Mouse (Mus musculus): ENCODE results near the gene Ak5.
"Not testable (repeated sequence)": the region's sequence is repeated elsewhere in the genome, so short reads cannot be mapped to it uniquely, and the experiment has no call there.

Gene Ak5

DNA sequence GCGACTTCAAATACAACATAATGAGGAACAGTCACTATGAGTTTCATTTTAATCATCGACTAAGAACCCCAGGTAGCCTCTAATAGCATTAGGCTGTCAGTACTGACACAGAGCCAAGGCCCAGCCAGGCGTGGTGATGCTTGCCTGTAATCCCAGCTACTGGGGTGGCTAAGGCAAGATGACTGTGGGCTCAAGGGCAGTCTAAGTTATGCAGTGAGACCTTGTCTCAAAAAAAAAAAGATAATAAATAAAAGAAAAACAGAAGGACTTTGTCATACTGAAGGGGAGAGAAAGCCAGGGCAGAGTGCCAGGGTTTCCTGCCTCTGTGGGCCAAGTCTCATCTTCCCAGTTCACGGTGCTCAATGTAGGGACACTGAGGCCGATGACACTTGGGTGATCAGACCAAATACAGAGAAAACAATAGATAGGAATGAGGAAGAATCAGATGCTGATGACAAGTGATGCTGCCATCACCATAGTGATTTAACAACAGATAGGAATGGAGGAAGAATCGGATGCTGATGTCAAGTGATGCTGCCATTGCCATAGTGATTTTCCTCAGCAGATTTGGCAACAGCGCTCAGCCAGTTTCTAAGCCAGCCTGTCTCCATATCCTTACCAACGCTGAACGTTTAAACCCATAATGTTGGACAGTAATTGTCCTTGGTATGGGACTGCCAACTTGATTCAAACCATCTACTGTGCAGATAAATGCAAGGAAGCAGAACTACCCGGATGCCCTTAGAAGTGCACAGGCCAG, 42.9 kb downstream of the Ak5 start:
- DNase-seq (ENCODE audit: low spot score in 2 of 2): no peak

DNA sequence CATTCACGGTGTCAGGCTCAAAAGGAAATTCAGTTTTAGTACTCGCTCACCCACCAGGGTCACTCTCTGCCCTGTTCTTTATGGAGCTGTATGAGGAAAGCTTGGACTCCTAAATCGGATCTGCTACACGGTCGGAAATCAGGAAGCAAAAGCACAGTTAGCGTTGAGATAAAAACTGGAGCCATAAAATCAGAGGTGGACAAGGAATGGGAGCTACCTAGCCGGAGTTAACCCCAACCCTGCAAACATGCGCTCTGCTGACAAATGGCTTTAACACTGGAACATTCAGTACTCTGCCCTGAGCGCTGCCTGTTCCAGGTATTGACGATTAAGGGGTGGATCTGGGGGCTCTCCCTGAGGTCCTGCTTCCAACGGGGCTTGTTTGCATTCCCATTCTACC, 47.6 kb downstream of the Ak5 start:
- no peak for DNase-seq (ENCODE audit: low spot score in 2 of 2)

DNA sequence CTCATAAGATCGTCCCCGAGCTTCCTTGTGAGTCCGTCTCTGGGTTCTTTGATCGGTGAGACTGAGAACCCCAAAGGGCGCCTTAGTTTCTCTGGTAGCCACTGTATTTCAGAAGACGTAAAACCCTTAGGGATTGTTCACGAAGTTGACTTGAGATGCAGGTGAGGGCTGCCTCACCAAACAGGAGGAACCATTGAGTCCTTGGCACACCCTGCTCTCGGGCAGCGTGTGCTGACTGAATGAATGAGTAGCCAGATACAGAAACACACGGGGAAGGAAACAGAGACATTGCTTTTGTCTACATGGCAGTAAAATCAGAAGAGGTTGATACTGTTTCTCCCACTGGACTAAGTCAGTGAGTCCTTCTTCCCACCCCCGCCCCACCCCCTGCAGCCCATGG, 48.1 kb downstream of the Ak5 start:
- DNase-seq (ENCODE audit: low spot score in 2 of 2): no peak

DNA sequence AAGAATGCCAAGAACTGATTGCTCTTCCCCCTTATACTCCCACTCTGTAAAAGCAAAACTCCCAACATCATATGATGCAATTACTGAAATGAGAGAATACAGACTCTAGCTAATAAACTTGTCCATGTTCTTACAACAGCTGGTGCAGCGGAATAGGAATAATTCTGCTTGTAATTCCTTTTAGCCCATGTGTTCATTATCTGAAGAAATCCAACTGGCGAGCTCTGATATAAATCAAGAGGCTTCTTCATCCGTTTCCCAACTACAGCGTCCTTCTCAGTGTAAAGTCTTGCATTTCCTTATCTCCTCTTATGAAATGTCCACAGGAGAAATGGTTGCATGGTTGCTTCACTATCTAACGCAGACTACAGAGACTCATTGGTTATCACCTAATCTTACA, 59.1 kb downstream of the Ak5 start:
- DNase-seq (ENCODE audit: low spot score in 2 of 2): no peak

DNA sequence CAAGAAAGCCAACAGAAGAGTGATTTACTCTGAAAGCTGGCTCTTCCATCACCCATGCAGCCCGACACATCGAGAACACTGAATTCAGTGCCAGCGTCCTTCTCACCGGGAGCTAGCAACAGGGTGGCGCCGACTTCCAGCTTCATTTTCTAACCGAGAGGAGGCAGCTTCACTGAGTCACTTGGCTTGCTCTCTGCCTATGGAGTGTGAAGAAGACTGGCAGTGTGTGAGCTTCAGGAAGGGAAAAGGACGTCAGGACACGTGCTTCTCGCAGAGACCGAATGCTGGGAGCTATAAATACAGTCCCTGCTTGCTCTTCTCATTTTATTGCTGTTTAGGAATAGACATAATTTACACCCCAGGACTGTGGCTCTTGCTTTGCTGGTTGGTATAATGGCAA, 62.3 kb downstream of the Ak5 start:
- no peak for DNase-seq (ENCODE audit: low spot score in 2 of 2)

DNA sequence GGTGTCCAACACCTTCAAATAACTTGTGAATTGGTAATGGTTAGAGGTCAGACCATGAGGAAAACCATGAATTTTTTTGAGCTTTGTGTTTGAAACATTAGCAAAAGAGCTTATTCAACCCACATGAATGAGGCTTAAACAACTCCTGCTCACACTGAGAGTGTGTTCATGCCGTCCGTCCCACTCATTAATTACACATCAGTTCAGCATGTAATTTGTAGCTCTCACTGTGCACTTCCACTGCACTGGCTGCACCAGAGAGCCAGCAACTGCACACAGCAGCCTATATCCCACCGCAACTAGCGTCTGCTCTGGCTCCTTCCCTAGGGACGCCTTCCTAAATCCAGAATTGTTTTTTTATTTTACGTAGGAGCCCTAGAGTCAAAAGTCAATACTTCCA, 68.5 kb downstream of the Ak5 start:
- DNase-seq (ENCODE audit: low spot score in 2 of 2): no peak

DNA sequence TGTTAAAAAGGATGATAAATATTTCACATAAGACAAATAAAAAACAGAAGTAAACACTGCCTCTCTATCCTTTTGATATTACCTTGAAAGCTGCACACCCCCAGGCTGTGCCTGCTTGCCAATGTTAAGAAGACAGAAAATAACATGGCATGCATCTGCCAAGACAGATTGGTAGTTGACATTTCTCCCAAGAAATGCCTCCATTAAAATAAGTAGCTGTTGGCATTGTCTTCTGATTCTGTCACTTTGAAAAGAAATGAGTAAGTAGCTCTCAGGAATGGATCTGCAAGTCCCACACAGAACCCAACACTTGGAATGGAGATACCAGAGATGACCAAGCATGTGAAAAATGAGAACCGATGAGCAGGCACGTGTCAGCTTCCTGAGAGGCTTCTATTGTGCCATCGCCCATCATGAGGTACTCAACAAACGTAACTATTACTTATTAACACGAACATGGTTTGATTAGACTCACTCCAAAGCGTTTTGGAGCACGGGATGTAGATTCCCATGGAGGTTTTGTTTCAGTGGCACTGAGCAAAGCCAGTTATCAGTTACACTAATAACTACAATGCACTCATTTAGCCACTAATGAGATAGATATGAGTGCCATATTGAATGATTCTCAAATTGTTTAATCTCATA, 71.6 kb downstream of the Ak5 start:
- DNase-seq (ENCODE audit: low spot score in 2 of 2): no peak

DNA sequence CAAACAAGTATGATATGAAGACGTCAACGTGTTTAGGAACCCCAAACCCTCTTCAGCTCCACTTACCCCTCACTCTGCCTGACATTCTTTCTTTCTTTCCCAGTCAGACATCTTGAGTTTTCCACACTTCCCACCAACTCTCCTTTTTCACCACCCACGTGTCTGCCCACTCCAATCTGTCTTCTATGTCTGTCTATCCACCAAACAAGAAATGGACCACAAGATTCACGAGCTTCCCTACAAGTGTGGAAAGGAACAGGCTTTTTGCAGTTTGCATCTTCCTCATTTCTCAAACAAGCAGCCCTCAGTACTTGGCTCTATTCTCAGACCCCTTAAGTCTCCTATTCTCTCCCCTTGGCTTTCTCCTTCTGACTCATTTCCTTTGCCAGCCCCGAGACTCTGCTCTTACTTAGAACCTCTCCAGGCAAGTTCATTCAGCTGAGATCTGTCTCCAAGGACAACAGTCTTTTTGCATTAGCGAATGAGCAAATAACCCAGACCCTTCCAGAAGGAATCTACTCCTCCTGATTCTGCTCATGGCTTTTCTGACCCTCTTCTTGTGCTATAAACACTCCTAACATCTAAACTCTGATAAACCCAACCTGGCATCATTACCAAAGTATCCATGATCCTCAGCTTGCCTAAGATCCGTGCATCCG, 75.3 kb downstream of the Ak5 start:
- no peak for DNase-seq (ENCODE audit: low spot score in 2 of 2)

DNA sequence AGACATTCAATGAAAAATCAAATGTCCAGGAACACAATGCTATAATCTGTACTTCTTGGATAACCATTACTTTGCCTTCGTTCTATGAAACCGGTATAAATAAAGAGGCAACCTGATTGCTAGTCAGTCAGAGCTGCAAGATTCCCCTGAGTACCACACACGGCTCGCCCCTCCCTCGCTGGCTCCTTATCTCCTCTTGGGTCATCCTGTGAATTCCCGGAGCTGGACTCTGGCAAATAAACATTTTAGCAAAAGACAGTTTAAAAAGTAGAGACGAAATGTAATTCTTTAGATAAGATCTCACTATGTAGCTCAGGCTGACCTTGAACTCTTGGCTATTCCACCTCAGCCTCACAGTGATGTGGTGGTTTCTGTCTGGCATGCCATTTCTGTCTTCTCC, 77.7 kb downstream of the Ak5 start:
- DNase-seq (ENCODE audit: low spot score in 2 of 2): no peak

DNA sequence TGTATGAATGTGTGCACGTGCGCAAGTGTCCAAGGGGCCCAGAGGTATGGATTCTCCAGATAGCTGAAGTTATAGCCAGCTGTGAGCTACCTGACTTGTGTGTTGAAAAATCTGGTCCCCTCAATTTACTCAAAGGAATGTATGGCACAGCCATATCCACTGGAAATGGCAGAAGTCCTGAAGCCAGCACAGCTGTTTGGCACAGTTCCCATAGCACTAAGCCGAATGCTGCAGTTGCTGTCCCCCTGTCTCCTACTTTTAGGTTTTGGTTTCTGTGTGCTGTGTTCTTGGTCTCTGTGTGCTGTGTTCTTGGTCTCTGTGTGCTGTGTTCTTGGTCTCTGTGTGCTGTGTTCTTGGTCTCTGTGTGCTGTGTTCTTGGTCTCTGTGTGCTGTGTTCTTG, 79.1 kb downstream of the Ak5 start:
- not testable (repeated sequence) for DNase-seq (ENCODE audit: low spot score in 2 of 2)

DNA sequence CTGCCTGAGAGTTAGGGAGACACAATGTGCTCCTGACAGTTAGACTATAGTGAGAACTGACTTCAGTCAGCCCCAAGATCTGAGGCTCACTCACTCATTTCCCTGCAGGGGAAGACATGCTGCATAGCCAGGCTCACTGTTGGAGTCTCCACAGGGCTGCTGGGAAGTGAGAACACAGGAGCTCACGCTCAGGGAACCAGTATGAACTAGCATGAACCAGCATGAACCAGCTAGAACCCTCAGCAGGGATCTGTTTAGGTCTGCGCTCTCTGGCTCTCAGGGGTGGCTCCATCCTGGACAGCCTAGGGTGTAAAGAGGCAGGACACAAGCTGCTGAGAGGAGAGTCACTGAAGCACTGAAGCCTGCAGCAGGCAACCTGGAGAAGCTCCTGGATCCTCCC, 81.2 kb downstream of the Ak5 start:
- DNase-seq (ENCODE audit: low spot score in 2 of 2): no peak

DNA sequence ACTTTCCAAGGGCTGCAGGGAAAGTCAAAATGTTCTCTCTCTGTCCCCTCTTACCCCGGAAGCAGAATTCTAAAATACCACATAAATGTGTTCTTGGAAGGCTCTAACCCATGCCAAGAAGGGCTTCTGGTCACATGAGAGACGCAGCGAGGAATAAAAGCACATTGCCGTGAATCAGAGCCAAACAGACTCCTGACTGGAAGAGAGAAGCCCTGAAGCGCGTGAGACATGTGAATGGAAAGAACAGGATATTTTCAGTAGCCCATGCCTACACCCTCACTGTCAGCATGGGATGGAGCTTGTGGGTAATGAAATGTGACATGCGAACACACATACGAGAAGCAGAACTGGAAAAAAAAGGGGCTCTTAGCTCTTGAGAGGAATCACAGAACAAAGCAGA, 82.0 kb downstream of the Ak5 start:
- DNase-seq (ENCODE audit: low spot score in 2 of 2): no peak

DNA sequence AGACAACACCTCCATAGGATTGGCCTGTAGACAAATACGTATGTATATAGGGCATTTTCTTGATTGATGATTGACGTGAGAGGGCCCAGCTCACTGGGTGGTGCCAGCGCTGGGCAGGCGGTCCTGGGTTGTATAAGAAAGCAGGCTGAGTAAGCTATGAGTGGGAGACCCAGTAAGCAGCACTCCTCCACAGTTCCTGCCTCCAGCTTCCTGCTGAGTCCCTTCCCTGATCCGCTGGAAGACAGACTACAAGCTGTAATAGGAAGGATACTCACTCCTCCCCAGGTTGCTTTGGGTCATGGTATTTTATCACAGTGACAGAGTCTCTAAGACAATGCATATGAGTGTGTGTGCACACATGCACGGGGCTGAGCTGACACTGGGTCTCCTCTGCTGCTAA, 82.6 kb downstream of the Ak5 start:
- DNase-seq (ENCODE audit: low spot score in 2 of 2): no peak

DNA sequence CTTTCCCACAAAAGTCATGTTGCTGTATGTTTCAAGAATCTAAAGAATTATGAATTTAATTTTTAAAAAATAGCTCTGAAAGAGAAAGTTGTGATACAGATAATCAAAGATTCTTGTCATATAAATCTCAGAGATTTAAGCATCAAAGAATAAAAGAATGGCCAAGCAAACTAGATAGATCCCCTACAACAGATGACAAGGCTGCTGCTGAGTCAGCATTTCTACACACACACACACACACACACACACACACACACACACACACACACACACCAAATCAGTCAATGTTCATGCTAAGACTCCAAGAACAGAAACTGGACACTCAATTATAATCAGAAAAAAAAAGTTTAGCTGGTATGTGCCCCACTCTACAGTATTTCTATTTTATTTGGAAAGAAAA, 85.1 kb downstream of the Ak5 start:
- no peak for DNase-seq (ENCODE audit: low spot score in 2 of 2)

DNA sequence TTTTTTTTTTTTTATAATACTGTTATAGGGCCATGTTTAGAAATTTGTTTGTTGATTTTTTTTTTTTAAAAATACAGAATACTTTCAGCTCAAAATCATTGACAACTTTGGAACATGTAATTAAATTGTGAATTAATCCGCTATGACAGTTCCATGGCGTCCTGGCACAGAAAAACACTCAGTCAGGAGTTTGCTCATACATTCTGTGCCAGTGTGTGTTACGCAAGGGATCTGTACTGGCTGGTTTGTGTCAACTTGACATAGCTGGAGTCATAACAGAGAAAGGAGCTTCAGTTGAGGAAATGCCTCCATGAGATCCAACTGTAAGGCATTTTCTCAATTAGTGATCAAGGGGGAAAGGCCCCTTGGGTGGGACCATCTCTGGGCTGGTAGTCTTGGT, 86.3 kb downstream of the Ak5 start:
- DNase-seq (ENCODE audit: low spot score in 2 of 2): not testable (repeated sequence)

DNA sequence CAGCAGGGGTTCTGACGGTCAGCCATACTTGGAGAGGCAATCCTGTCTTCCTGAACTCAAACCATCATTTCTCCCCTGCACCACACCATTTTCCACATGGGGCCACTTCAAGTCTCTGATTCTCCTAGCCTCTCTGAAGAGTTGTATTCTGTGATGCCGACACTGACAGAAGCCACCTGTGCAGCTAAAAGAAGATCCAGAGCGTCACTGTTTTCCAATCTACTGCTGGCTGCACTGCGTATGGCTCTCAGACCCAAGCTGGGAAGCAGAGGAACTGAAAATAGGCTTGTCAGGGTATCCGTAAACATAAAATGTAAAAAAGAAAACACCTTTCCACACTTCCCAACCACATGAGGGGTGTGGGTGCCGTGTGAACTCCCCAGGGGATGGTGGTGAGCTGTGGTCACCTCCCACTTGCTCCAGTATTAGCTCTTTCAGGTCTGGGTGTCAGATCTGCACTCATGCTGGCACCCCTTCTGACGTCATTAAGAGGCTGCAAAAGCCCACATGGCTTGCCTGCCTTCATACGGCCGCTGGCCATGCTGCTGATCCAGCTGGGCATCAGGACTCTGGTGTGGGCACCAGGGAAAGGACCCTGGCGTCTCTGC, 88.1 kb downstream of the Ak5 start:
- no peak for DNase-seq (ENCODE audit: low spot score in 2 of 2)

DNA sequence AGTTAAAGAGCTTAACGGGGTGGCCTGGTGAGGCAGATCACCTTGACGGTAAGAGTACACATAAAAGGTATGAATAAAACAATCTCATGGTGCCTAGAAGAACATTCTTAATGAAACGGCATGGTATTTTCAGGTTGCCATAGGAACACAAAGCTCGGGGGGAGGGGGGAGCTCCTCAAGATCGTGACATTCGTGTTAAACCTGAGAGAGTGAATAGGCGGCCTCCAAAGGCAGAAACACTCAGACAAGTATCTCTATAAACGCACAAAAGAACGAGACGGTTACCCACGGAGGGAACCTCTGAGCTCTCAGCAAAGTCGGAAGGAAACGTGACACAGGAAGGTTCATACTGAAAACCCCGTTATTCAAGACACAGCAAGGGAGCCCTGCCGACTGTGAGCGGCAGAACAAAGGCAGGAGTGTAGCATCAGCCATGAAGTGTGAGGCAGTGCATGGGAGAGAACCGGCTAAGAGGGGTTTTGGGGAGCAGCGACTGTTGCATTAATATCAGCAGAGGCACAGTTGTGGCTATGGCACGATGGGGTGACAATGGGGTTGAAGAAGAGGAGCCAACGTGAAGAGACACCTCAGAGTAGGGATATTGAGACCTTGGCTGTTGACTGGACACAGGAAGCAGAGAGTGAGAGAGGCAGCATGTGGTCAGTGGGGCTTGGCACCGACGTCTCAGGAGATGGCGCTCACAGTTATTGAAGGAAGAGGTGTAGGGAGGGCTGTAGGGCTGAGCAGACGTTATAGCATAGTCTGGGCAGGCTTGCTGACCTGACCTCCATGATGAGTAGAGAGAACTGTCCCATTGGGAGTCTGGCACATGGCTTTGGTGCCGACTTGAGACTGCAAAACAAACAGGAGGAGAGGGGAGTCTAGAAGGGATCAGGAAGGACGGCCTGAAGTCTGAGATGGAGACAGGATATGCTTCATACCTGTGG, 89.6 kb downstream of the Ak5 start:
- no peak for DNase-seq (ENCODE audit: low spot score in 2 of 2)

DNA sequence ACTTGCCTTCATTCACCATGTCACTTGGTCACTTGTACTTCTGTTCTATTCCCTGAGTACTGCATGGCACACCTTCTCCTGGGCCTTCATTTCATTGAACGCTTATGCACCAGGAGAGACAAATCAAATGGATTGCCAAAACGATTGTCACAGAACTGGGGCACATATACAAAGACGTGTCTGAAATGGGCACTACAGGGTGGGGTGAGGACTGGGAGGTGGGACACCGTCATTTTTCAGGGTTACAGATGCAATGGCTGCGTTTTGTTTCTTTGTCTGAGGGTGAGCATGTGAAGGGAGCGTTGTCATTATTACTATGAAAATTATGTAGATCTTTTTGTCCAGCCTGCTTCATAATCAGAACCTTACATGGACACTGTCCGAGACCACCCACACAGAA, 90.4 kb downstream of the Ak5 start:
- no peak for DNase-seq (ENCODE audit: low spot score in 2 of 2)

DNA sequence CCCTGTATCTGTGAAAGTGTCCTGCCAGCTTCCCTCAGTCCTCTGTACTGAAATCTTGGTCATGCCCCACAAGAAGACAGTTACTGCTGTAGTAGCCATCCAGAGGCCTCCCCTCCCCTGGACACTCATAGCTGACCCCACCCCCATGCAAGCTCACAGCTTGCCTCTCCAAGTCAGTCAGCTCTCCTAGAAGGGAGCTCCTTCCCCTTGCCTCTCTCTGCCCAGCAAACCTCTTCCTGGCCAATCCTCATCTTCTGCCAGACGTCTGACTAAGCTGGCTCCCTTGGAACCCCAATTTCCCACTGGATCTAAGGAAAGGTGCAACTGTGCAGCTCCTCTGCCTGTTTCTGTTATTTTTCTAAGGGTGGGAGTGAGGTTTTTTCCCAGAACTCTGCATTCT, 90.9 kb downstream of the Ak5 start:
- no peak for DNase-seq (ENCODE audit: low spot score in 2 of 2)

DNA sequence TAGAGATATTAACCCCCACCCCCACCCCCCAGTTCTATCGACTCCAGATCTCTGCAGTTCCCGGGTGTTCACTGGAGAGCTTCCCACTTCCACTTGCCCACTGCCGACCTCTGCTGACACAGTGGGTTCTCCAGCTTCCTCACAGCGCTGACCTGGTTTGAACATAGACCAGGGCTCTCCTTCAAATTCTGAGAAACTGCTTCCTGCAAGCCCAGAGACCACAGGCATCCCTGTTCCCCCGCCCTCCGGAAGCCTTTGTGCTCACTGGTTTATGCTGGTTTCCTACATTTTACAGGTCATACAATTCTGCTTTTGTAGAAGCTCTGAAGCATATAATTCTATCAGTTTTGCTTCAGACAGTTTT, 98.9 kb downstream of the Ak5 start:
- no peak for DNase-seq (ENCODE audit: low spot score in 2 of 2)

DNA sequence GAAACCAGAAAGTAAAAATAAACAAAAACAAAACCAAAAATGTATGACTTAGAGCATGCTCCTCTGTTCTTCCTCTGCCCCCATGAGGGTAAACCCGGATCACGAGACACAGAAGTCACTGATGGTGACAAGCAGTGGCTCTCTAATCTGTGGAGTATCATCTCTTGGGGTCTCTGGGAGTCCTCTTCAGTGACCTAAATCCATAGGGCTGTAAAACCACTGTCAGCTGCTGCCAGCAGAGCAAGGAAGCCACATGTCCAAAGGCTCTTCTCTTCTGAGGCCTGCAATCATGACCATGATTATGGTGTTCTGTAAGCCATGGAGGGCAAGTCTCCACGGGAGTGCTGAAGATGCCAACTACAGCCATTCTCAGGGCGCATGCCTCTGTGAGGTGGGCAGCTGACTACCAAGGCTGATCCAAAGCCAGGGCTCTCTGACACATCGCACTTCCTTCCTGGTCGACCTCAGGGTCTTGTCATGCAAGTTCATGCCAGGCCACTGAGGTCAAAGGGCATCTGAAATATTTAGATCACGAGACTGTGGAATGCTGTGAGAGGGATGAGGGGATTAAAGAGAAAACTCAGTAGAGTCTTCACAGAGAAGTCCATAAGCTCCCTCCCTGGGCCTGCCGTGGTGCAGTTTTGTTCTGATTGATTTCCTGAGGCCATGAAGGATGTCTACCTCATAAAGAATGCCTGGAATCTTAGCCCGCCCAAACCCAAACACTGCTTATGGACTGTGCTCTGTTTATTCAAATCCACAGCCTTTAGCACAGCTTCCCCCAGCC, 99.5 kb downstream of the Ak5 start:
- no peak for DNase-seq (ENCODE audit: low spot score in 2 of 2)

Data from spleen, postnatal 14 days (tissue).